Mouse (Mus musculus): ENCODE measurements around the gene Ms4a3.

DNA sequence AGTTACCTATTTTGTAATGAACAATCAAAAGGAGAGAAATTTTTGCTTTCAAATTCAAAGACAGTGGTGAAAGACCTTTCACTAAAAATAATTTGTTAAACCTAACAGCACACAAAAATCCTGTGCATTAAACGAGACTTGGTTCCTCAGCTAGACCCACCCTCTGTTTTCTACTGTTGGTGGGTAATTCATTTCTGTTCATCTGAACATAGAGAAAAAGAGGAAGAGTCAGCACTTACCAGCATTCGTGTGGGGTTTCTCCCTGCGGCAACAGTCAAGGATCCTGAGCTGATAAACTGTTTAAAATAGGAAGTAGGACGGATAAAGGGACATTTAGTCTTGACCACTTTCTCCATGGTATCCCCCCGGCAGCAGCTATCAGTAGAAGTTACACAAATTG lies 5.1 kb downstream of the Ms4a3 start:
- no peak for TF ChIP-seq POLR2A (IDR thresholded peaks at IDR 0.05; ENCODE audit: low read depth, low read length)
- TF ChIP-seq CTCF (IDR thresholded peaks at IDR 0.05; ENCODE audit: extremely low read depth, insufficient read length, insufficient replicate concordance, low read depth, low read length): no peak
